Mouse (Mus musculus): ENCODE results near the gene Stat2.

Gene Stat2

GRCm38 (mm10) chr10:128338948-128339347, 68.6 kb downstream of the Stat2 start:
- no peak for DNase-seq (ENCODE audit: low spot score in 2 of 2)

GRCm38 (mm10) chr10:128340257-128340656, 69.9 kb downstream of the Stat2 start:
- DNase-seq (ENCODE audit: low spot score in 2 of 2), result no peak
